ENCODE assay signal across 28 mouse cellular contexts in the genomic region with DNA sequence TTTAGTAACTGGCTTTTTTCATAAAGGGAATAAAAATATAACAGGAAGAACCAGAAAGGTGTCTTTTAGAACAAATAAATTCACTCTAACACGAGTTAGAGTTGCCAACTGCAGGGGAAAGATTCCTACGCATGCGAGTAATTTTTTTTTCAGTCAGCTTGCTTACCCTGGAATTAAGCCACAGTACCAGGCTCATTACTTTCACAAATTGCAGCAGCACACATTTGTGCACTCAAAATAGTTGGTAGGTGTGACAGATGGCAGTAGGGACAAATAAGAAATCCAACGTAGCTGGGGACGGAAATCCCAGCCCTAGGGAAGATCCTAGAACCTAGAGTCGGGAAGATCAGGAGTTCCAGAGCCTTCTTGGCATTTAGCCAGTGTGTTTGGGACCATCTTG. TPM values are rescaled to one million over a fixed set of nuclear protein-coding genes. Genes with fewer than 3 reads are reported as not detected.
DNase-seq lines count a peak whose midpoint lies in the region; ATAC-seq and TF ChIP-seq lines count a peak whose summit lies in the region.
"Had no signal": no experiment of that assay in that cellular context is flagged by ENCODE, and none has a peak within 500 bp of the region (broad histone marks: within the 10 kb centered on the region; RNA-seq: fewer than 3 reads in every experiment).

No protein-coding gene starts in this region.

- H3K4me2 ChIP-seq in forebrain, postnatal 0 days (ENCODE audit: low read depth) = no peak overlapping the region
- H3K4me2 ChIP-seq in forebrain, embryonic 13.5 days = no peak overlapping the region
- H3K4me2 ChIP-seq in kidney, embryonic 16.5 days (replicated peaks; ENCODE audit: low read depth, low read length) = no peak overlapping the region
- H3K4me2 ChIP-seq: heart, embryonic 12.5 days; intestine, embryonic 15.5 days; limb, embryonic 15.5 days had no signal

- peak; percentile 43 for DNase-seq in forebrain, postnatal 0 days
- peak; percentile 21 to 23 for DNase-seq in layer of hippocampus, postnatal 36 days
- DNase-seq in layer of hippocampus, postnatal 10 days (ENCODE audit: low spot score in 2 of 2) = no peak
- DNase-seq in right cerebral cortex, adult 2 months (ENCODE audit: low spot score in 2 of 2) = peak; percentile 27 to 29
- no peak for DNase-seq in right cerebral cortex, postnatal 10 days (ENCODE audit: low spot score in 2 of 2)
- DNase-seq: adrenal gland, postnatal 36 days; B cell, adult 2 months; cerebellum, adult 11-12 months; cerebellum, postnatal 36 days; gastrocnemius, postnatal 14 days; heart, postnatal 10 days; kidney, adult 8-10 months; kidney, postnatal 14 days; left cerebral cortex, postnatal 4 days; lung, postnatal 4 days; midbrain, embryonic 14.5 days; spleen, adult 18-20 months; thymus, postnatal 14 days had no signal

- H3K4me3 ChIP-seq in forebrain, postnatal 0 days (ENCODE audit: low read depth, low read length) = no peak overlapping the region
- H3K4me3 ChIP-seq in forebrain, embryonic 13.5 days = no peak overlapping the region
- H3K4me3 ChIP-seq in kidney, embryonic 16.5 days (ENCODE audit: low read length) = no peak overlapping the region
- H3K4me3 ChIP-seq: heart, embryonic 12.5 days; hindbrain, embryonic 10.5 days; intestine, embryonic 15.5 days; limb, embryonic 15.5 days had no signal

- no peak overlapping the region for H3K9ac ChIP-seq in forebrain, postnatal 0 days
- H3K9ac ChIP-seq in forebrain, embryonic 13.5 days = no peak overlapping the region
- no peak overlapping the region for H3K9ac ChIP-seq in kidney, embryonic 16.5 days (replicated peaks; ENCODE audit: low read length)
- H3K9ac ChIP-seq: heart, embryonic 12.5 days; intestine, embryonic 15.5 days; limb, embryonic 15.5 days had no signal

- WGBS in forebrain, postnatal 0 days = 48% methylated on average over 6 of the region's 6 CpGs
- 82% methylated on average over 6 of the region's 6 CpGs for WGBS in forebrain, embryonic 13.5 days
- WGBS in kidney, embryonic 16.5 days = 86% methylated on average over 6 of the region's 6 CpGs

- 0 out of 2 replicates have a peak, but pooled peaks cover 4% of the 10 kb centered on the region for H3K9me3 ChIP-seq in forebrain, postnatal 0 days (ENCODE audit: low read length)
- H3K9me3 ChIP-seq in forebrain, embryonic 13.5 days (replicated peaks) = no peaks in the 10 kb centered on the region
- no peaks in the 10 kb centered on the region for H3K9me3 ChIP-seq in kidney, embryonic 16.5 days (ENCODE audit: low read length)
- H3K9me3 ChIP-seq: G1E; heart, embryonic 12.5 days; hindbrain, embryonic 10.5 days; intestine, embryonic 15.5 days; limb, embryonic 15.5 days had no signal

- TF ChIP-seq CTCF in forebrain, postnatal 0 days (IDR thresholded peaks at IDR 0.05; ENCODE audit: low read depth) = no peak

- no peak for ATAC-seq in forebrain, postnatal 0 days
- ATAC-seq in forebrain, embryonic 13.5 days = no peak; the same call in 1 of the 2 replicates
- ATAC-seq in kidney, embryonic 16.5 days (ENCODE audit: low FRiP score, low TSS enrichment) = no peak
- ATAC-seq: hindbrain, embryonic 16.5 days; intestine, embryonic 15.5 days; Patski had no signal

- no peak overlapping the region for H3K27ac ChIP-seq in forebrain, postnatal 0 days (ENCODE audit: low read depth, low read length)
- H3K27ac ChIP-seq in forebrain, embryonic 13.5 days = no peak overlapping the region
- no peak overlapping the region for H3K27ac ChIP-seq in kidney, embryonic 16.5 days (ENCODE audit: low read length)
- H3K27ac ChIP-seq: hindbrain, embryonic 10.5 days; intestine, embryonic 15.5 days; limb, embryonic 15.5 days had no signal

- no peaks in the 10 kb centered on the region for H3K4me1 ChIP-seq in forebrain, postnatal 0 days (ENCODE audit: insufficient read depth)
- peaks cover 7% of the 10 kb centered on the region; the same call in 1 of the 2 replicates for H3K4me1 ChIP-seq in forebrain, embryonic 13.5 days
- H3K4me1 ChIP-seq in kidney, embryonic 16.5 days (ENCODE audit: insufficient read depth, low read length) = peaks cover 9% of the 10 kb centered on the region; the same call in 1 of the 2 replicates
- H3K4me1 ChIP-seq: hindbrain, embryonic 10.5 days; intestine, embryonic 15.5 days had no signal

- H3K36me3 ChIP-seq in forebrain, postnatal 0 days (ENCODE audit: insufficient read depth) = no peaks in the 10 kb centered on the region
- H3K36me3 ChIP-seq in forebrain, embryonic 13.5 days (ENCODE audit: poor library complexity, severe bottlenecking) = no peaks in the 10 kb centered on the region
- no peaks in the 10 kb centered on the region for H3K36me3 ChIP-seq in kidney, embryonic 16.5 days (ENCODE audit: insufficient read depth, low read length)
- H3K36me3 ChIP-seq: intestine, embryonic 15.5 days; limb, embryonic 15.5 days had no signal

- H3K27me3 ChIP-seq in forebrain, postnatal 0 days (ENCODE audit: insufficient read depth, low read length) = no peaks in the 10 kb centered on the region
- H3K27me3 ChIP-seq in forebrain, embryonic 13.5 days = no peaks in the 10 kb centered on the region
- no peaks in the 10 kb centered on the region for H3K27me3 ChIP-seq in kidney, embryonic 16.5 days (ENCODE audit: insufficient read depth, low read length)
- H3K27me3 ChIP-seq: CH12.LX; heart, embryonic 12.5 days; intestine, embryonic 15.5 days; limb, embryonic 15.5 days; Patski had no signal

RNA-seq across cellular contexts. Expression of a gene that starts 22.1 kb away (rescaled TPM):
- total RNA-seq in forebrain, postnatal 0 days (2014; rRNA removed) = 2.3 and 5.2 TPM in 2 replicates
- 3.1 and 3.2 TPM in 2 replicates for polyA plus RNA-seq in forebrain, postnatal 0 days (2015; fragmentation: Nextera tagmentation; extraction: Ambion mirVana)
- polyA plus RNA-seq in forebrain, embryonic 13.5 days (2015; fragmentation: Nextera tagmentation; extraction: Ambion mirVana) = 15.1 and 15.3 TPM in 2 replicates
- total RNA-seq in layer of hippocampus, postnatal 36 days (2021) = 1 to 10 TPM; 2.7 to 5.4 TPM
- 1 to 10 TPM; 2.1 to 3.3 TPM for total RNA-seq in layer of hippocampus, postnatal 10 days (2021)
- 48.4 and 48.8 TPM in 2 replicates for polyA plus RNA-seq in kidney, embryonic 16.5 days (2015; fragmentation: Nextera tagmentation; extraction: Ambion mirVana)
- total RNA-seq: CH12.LX had no signal

Comparison
In these comparisons a context has a peak if more than half of its experiments do, and no peak if none do; other contexts are left out.
1. DNase-seq: peak in forebrain, postnatal 0 days (single experiment), layer of hippocampus, postnatal 36 days (2 of 2) and right cerebral cortex, adult 2 months (2 of 2); none in layer of hippocampus, postnatal 10 days (0 of 2) and right cerebral cortex, postnatal 10 days (0 of 2).